10 mouse cellular contexts compared by ENCODE assay signal in the genomic region with DNA sequence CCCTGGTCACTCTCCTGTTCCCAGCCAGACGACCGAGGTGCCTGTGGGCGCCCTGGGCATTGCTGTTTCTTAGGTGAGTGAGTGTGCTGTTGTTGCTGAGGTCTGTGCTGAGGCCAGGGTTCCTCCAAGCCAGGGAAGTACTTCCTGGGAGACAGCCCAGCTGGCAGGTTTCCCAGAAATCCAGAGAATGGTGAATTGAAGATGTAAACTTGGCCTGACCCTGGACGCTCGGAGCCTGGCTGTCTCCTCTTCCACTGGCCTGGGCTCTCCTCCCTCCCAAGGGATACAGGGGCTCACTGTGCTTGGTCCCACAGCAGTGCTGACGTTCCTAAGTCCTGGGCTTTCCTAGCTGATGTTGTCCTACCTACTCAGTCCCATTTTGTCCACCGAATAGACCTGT. TPM values are rescaled to one million over a fixed set of nuclear protein-coding genes. Genes with fewer than 3 reads are reported as not detected.
A peak's percentile ranks its signal among the peaks of the same experiment; 100 is the strongest.
DNase-seq lines count a peak whose midpoint lies in the region; ATAC-seq lines count a peak whose summit lies in the region.
"Had no signal": no experiment of that assay in that cellular context is flagged by ENCODE, and none has a peak within 500 bp of the region (broad histone marks: within the 10 kb centered on the region; RNA-seq: fewer than 3 reads in every experiment).

No protein-coding gene starts in this region.

- no peak overlapping the region for H3K9ac ChIP-seq in hindbrain, embryonic 14.5 days
- H3K9ac ChIP-seq in hindbrain, embryonic 12.5 days: no peak overlapping the region
- no peak overlapping the region for H3K9ac ChIP-seq in liver, embryonic 15.5 days
- H3K9ac ChIP-seq: embryonic facial prominence, embryonic 12.5 days; limb, embryonic 13.5 days had no signal

- no peaks in the 10 kb centered on the region for H3K36me3 ChIP-seq in hindbrain, embryonic 14.5 days (replicated peaks; ENCODE audit: control insufficient read depth, insufficient read depth)
- no peaks in the 10 kb centered on the region for H3K36me3 ChIP-seq in hindbrain, embryonic 12.5 days
- peaks cover 31% of the 10 kb centered on the region for H3K36me3 ChIP-seq in liver, embryonic 15.5 days (replicated peaks)
- H3K36me3 ChIP-seq: limb, embryonic 13.5 days had no signal

- 64% methylated on average over 7 of the region's 7 CpGs for whole genome bisulfite sequencing in hindbrain, embryonic 14.5 days
- WGBS in hindbrain, embryonic 12.5 days: 70% methylated on average over 7 of the region's 7 CpGs
- WGBS in liver, embryonic 15.5 days (ENCODE audit: insufficient replicate concordance): 68% methylated on average over 7 of the region's 7 CpGs

- H3K27me3 ChIP-seq in hindbrain, embryonic 14.5 days (ENCODE audit: control insufficient read depth, insufficient read depth, low read length): no peaks in the 10 kb centered on the region
- 0 out of 2 replicates have a peak, but pooled peaks cover 5% of the 10 kb centered on the region for H3K27me3 ChIP-seq in hindbrain, embryonic 12.5 days
- peaks cover 14% of the 10 kb centered on the region for H3K27me3 ChIP-seq in liver, embryonic 15.5 days
- H3K27me3 ChIP-seq: embryonic facial prominence, embryonic 12.5 days; limb, embryonic 13.5 days had no signal

- H3K9me3 ChIP-seq in hindbrain, embryonic 14.5 days (ENCODE audit: control insufficient read depth, low read length): no peaks in the 10 kb centered on the region
- no peaks in the 10 kb centered on the region for H3K9me3 ChIP-seq in hindbrain, embryonic 12.5 days (replicated peaks)
- no peaks in the 10 kb centered on the region for H3K9me3 ChIP-seq in liver, embryonic 15.5 days (replicated peaks)
- H3K9me3 ChIP-seq: embryonic facial prominence, embryonic 12.5 days; limb, embryonic 13.5 days had no signal

- H3K27ac ChIP-seq in hindbrain, embryonic 14.5 days: no peak overlapping the region
- H3K27ac ChIP-seq in hindbrain, embryonic 12.5 days: no peak overlapping the region
- 0 out of 2 replicates have a peak overlapping the region, but pooled peaks have one; percentile 5 for H3K27ac ChIP-seq in liver, embryonic 15.5 days (replicated peaks)
- H3K27ac ChIP-seq: embryonic facial prominence, embryonic 12.5 days; limb, embryonic 13.5 days had no signal

- H3K4me3 ChIP-seq in hindbrain, embryonic 14.5 days (replicated peaks; ENCODE audit: low read length): no peak overlapping the region
- no peak overlapping the region for H3K4me3 ChIP-seq in hindbrain, embryonic 12.5 days
- no peak overlapping the region for H3K4me3 ChIP-seq in liver, embryonic 15.5 days (replicated peaks)
- H3K4me3 ChIP-seq: embryonic facial prominence, embryonic 12.5 days; limb, embryonic 13.5 days had no signal

- no peak overlapping the region for H3K4me2 ChIP-seq in hindbrain, embryonic 14.5 days (replicated peaks)
- H3K4me2 ChIP-seq in hindbrain, embryonic 12.5 days (replicated peaks): no peak overlapping the region
- H3K4me2 ChIP-seq in liver, embryonic 15.5 days: no peak overlapping the region
- H3K4me2 ChIP-seq: embryonic facial prominence, embryonic 12.5 days; limb, embryonic 13.5 days had no signal

- ATAC-seq in hindbrain, embryonic 14.5 days (ENCODE audit: low FRiP score): no peak
- no peak for ATAC-seq in hindbrain, embryonic 12.5 days (ENCODE audit: low FRiP score)
- no peak for ATAC-seq in liver, embryonic 15.5 days (ENCODE audit: insufficient read depth)
- ATAC-seq in inflammation-experienced regulatory T-cells, adult 6 months: no peak

- peak; percentile 38 for DNase-seq in hindbrain, embryonic 14.5 days (ENCODE audit: low spot score)
- peak; percentile 81 for DNase-seq in adipocyte (ENCODE audit: low spot score)
- DNase-seq in gastrocnemius, postnatal 25 days: peak; percentile 55
- peak; percentile 62 for DNase-seq in testis, postnatal 14 days (ENCODE audit: low spot score)
- no peak for DNase-seq in spleen, adult 18-20 months

- peaks cover 7% of the 10 kb centered on the region; the same call in 1 of the 2 replicates for H3K4me1 ChIP-seq in hindbrain, embryonic 14.5 days (replicated peaks; ENCODE audit: control insufficient read depth, insufficient read depth, low read length)
- H3K4me1 ChIP-seq in hindbrain, embryonic 12.5 days: 0 out of 2 replicates have a peak, but pooled peaks cover 4% of the 10 kb centered on the region
- peaks cover 41% of the 10 kb centered on the region for H3K4me1 ChIP-seq in liver, embryonic 15.5 days (replicated peaks)

RNA-seq across cellular contexts. Expression of a gene that starts 25.1 kb away (rescaled TPM):
- 3.9 and 4.6 TPM in 2 replicates for polyA plus RNA-seq in hindbrain, embryonic 14.5 days (2014; fragmentation: Nextera tagmentation; extraction: Ambion mirVana)
- 5.4 and 7.3 TPM in 2 replicates for polyA plus RNA-seq in hindbrain, embryonic 12.5 days (2016; fragmentation: Nextera tagmentation; extraction: Ambion mirVana)
- 1 to 10 TPM; 4.3 to 4.7 TPM for total RNA-seq in gastrocnemius, postnatal 25 days (2021)
- polyA plus RNA-seq in liver, embryonic 15.5 days (2015; fragmentation: Nextera tagmentation; extraction: Ambion mirVana): 4.6 and 6.4 TPM in 2 replicates
- 10 to 100 TPM; 37.9 to 62.8 (median 54.6) TPM for polyA plus RNA-seq in inflammation-experienced regulatory T-cells, adult 6 months (2017; shearing (Covaris generic))

RNA-seq across cellular contexts. Expression of a gene that starts 26.2 kb away (rescaled TPM):
- polyA plus RNA-seq in hindbrain, embryonic 14.5 days (2014; fragmentation: Nextera tagmentation; extraction: Ambion mirVana): 0.40 and 0.50 TPM in 2 replicates
- 0.30 and 0.57 TPM in 2 replicates for polyA plus RNA-seq in hindbrain, embryonic 12.5 days (2016; fragmentation: Nextera tagmentation; extraction: Ambion mirVana)
- total RNA-seq in gastrocnemius, postnatal 25 days (2021): under 1 TPM; 0.15 to 0.27 TPM
- polyA plus RNA-seq in liver, embryonic 15.5 days (2015; fragmentation: Nextera tagmentation; extraction: Ambion mirVana): 0.71 and 1.0 TPM in 2 replicates
- 10 to 100 TPM; 68.7 to 92.3 (median 73.8) TPM for polyA plus RNA-seq in inflammation-experienced regulatory T-cells, adult 6 months (2017; shearing (Covaris generic))

Comparison
In these comparisons a context has a peak if more than half of its experiments do, and no peak if none do; other contexts are left out.
1. DNase-seq: peak in hindbrain, embryonic 14.5 days (single experiment), adipocyte (single experiment), gastrocnemius, postnatal 25 days (single experiment) and testis, postnatal 14 days (single experiment); none in spleen, adult 18-20 months (0 of 2).
2. RNA of a gene that starts 26.2 kb away (polyA plus RNA-seq): 68.7 to 92.3 TPM in inflammation-experienced regulatory T-cells, adult 6 months; 0.71 to 1.0 TPM in liver, embryonic 15.5 days, 0.30 to 0.57 TPM in hindbrain, embryonic 12.5 days and 0.40 to 0.50 TPM in hindbrain, embryonic 14.5 days; every median in the first group is over 10 times any median in the second.